Mouse (Mus musculus): ENCODE measurements at regions not wholly inside any gene's neighbourhood (a gene's known extent, or its start where the extent isn't known, plus 50 kb on each side); places are given as distances from the start of the nearest gene placed in this dataset.

DNA sequence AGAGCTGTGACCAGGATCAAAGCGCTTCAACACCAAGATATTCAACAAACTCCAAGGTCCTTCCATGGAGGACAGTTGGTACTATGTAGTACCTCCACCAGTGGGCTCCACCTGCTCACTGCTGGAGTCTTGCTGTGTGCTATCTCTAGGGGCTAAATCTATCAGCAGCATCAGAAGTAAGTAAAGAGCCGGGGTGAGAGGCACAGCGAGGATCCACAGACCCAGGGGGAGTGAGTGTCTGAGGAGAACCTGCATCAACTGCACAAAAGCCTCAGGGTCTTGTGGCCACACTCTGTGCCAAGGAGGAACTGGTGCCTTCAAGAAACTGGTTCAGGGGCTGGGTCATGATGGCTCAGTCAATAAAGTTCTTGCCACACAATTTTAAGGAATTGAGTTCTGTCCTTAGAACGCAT is 56.6 kb upstream of the Slc45a1 start:
- WGBS: 80% methylated on average over 4 of the region's 4 CpGs

DNA sequence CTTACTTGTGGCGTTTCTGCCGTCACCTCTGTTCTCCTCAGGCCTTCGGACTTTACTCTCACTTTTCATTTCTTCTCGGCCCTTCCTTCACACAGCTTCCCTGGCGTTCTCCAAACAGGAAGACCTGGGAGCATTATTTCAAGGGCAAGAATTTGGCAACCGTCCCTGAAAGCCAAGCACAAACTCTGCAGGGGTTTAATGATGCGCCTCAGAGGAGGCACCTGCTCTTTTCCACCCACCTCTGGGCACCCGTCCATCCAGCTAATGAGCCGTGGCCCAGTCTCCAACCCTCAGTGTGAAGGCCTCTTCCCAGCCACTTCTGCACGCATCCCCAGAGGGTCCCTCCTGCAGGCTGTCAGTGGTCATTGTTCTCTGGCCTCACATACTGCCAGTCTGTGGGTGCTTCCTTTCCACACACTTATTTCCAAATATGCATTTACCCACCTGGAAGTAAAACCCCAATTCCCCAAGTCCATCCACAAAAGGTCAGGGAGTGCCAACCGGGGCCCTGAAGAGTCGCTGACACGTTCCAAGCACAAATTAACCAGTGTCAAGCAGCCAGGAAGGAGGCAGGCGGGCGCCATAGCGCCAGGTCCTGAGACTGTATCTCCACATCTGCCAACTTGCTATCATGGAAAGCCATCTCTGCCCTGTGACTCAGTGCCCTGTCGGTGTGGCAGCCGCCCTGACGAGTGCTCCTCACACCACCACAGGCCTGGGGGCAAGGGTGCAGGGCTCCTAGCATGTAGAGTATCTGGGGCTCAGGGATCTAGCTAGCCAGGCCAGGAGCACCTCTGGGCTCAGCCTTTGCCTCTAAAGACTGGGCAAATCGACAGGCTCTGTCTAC is 56.0 kb upstream of the Slc45a1 start:
- no peaks in the 10 kb centered on the region for H3K4me1 ChIP-seq (replicated peaks; ENCODE audit: control insufficient read depth, insufficient read depth, low read length)
- no peak overlapping the region for H3K27ac ChIP-seq (ENCODE audit: control insufficient read depth, insufficient read depth, low read length)
- no peaks in the 10 kb centered on the region for H3K36me3 ChIP-seq (ENCODE audit: control insufficient read depth, insufficient read depth, low read length)
- no peak for DNase-seq
- no peak overlapping the region for H3K4me3 ChIP-seq (ENCODE audit: control insufficient read depth, insufficient read depth, low read length)
- H3K27me3 ChIP-seq (ENCODE audit: control insufficient read depth, insufficient read depth, low read length): no peaks in the 10 kb centered on the region
- 86% methylated on average over 20 of the region's 20 CpGs for WGBS
- TF ChIP-seq CTCF (IDR thresholded peaks at IDR 0.05; ENCODE audit: borderline replicate concordance, control insufficient read depth, extremely low read depth, insufficient read depth, low read length, poor library complexity) (no peak), POLR2A (IDR thresholded peaks at IDR 0.05; ENCODE audit: control insufficient read depth, extremely low read depth, insufficient read depth, low read length, poor library complexity) (no peak)

More for the DNA sequence above, 56.6 kb upstream of the Slc45a1 start:
- Histone ChIP-seq H3K4me3 (ENCODE audit: control insufficient read depth, insufficient read depth, low read length) (no peak overlapping the region), H3K4me1 (replicated peaks; ENCODE audit: control insufficient read depth, insufficient read depth, low read length) (no peaks in the 10 kb centered on the region), H3K27me3 (ENCODE audit: control insufficient read depth, insufficient read depth, low read length) (no peaks in the 10 kb centered on the region), H3K27ac (ENCODE audit: control insufficient read depth, insufficient read depth, low read length) (no peak overlapping the region), H3K36me3 (ENCODE audit: control insufficient read depth, insufficient read depth, low read length) (no peaks in the 10 kb centered on the region)
- TF ChIP-seq CTCF (IDR thresholded peaks at IDR 0.05; ENCODE audit: borderline replicate concordance, control insufficient read depth, extremely low read depth, insufficient read depth, low read length, poor library complexity): no peak
- no peak for TF ChIP-seq POLR2A (IDR thresholded peaks at IDR 0.05; ENCODE audit: control insufficient read depth, extremely low read depth, insufficient read depth, low read length, poor library complexity)
- no peak for DNase-seq

DNA sequence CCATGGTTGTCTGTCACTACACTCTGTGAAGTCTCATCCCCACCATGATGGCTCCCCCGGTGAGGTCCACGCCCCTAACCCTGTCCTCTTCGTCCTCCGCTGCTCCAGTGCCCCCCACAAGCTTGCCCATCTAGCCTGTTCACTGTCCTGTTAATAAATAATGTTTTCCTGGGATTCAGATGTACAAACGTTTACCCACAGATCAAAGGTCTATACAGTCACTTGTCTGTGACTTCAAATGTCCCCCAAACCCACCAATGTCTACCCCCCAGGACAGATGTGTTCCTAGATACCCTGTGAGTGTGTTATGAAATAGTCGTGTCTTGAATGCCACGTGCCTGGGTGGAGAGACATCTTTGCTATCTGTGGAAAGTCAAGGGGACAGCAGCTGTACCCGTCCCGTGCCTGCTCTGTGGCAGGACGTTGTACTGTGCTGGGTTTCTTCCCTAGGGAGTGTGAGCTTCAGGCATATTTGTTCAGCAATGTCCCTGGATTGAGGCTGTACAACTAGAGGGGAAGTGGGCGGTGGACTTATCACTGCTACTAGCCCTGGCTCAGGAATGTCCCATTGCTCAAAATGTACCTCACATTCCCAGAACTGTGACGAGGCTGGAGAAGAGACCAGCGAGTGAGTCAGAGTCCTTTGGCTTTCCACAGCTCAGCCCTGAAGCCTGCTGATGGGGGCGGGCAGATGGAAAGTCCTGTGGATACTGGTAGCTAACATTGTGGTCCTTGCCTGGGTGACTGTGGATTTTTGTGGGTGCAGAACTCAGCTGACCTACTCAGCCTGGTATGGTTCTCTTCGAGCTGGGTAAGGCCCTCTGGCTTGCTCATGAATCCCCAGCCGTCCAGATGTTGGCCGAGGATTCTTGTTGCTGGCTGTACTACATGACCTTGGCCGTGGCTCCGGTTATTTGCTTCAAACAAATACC is 55.1 kb upstream of the Slc45a1 start:
- WGBS: 84% methylated on average over 19 of the region's 19 CpGs
- Histone ChIP-seq H3K4me1 (replicated peaks; ENCODE audit: control insufficient read depth, insufficient read depth, low read length) (no peaks in the 10 kb centered on the region), H3K4me3 (ENCODE audit: control insufficient read depth, insufficient read depth, low read length) (no peak overlapping the region), H3K27me3 (ENCODE audit: control insufficient read depth, insufficient read depth, low read length) (no peaks in the 10 kb centered on the region), H3K36me3 (ENCODE audit: control insufficient read depth, insufficient read depth, low read length) (no peaks in the 10 kb centered on the region), H3K27ac (ENCODE audit: control insufficient read depth, insufficient read depth, low read length) (no peak overlapping the region)
- TF ChIP-seq CTCF (IDR thresholded peaks at IDR 0.05; ENCODE audit: borderline replicate concordance, control insufficient read depth, extremely low read depth, insufficient read depth, low read length, poor library complexity) (no peak), POLR2A (IDR thresholded peaks at IDR 0.05; ENCODE audit: control insufficient read depth, extremely low read depth, insufficient read depth, low read length, poor library complexity) (no peak)
- DNase-seq: no peak

DNA sequence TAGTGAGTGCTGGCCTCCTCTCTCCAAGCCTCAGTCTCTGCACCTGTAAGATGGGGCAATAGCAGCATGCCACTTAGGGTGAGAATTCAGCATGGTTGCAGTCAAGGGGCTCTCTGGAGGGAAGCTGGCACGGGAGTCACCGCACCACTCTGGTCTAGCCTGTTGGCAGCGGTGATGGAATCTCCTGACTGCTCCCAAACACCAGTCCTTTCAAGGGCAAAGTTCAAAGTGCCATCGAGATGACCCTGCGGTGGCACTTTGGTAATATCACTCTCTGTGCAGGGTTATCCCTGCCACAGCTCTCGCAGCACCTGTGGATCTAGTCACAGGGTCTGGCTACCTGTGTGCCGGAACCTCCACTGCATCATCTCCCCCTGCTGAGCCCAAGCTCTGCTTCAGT is 54.3 kb upstream of the Slc45a1 start:
- 93% methylated on average over 7 of the region's 7 CpGs for WGBS
- Histone ChIP-seq H3K27me3 (ENCODE audit: control insufficient read depth, insufficient read depth, low read length) (no peaks in the 10 kb centered on the region), H3K4me1 (replicated peaks; ENCODE audit: control insufficient read depth, insufficient read depth, low read length) (no peaks in the 10 kb centered on the region)

DNA sequence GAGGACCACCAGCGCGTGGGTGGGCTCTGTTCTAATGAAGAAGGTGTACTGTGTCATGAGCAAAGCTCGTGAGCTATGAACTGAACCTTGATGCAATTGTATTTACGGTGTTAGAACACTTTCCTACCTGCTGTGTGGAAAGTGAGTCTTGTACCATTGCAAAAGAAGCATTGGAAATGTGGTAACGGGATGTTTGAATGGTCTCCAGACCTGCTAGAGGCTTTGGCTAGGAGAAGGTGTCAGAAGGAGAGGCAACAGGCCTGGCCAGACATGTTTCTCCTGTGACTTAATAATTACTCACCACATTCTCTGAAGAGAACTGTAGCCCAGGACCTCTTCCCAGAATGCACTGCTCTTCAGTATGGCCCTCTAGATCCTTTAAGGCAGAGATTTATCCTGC is 51.3 kb upstream of the Slc45a1 start:
- DNase-seq: no peak
- Histone ChIP-seq H3K36me3 (ENCODE audit: control insufficient read depth, insufficient read depth, low read length) (no peaks in the 10 kb centered on the region), H3K4me1 (replicated peaks; ENCODE audit: control insufficient read depth, insufficient read depth, low read length) (no peaks in the 10 kb centered on the region), H3K4me3 (ENCODE audit: control insufficient read depth, insufficient read depth, low read length) (no peak overlapping the region), H3K27me3 (ENCODE audit: control insufficient read depth, insufficient read depth, low read length) (no peaks in the 10 kb centered on the region), H3K27ac (ENCODE audit: control insufficient read depth, insufficient read depth, low read length) (no peak overlapping the region)
- no peak for TF ChIP-seq POLR2A (IDR thresholded peaks at IDR 0.05; ENCODE audit: control insufficient read depth, extremely low read depth, insufficient read depth, low read length, poor library complexity)
- no peak for TF ChIP-seq CTCF (IDR thresholded peaks at IDR 0.05; ENCODE audit: borderline replicate concordance, control insufficient read depth, extremely low read depth, insufficient read depth, low read length, poor library complexity)
- WGBS: 92% methylated on average over 5 of the region's 5 CpGs

More for the DNA sequence above, 54.3 kb upstream of the Slc45a1 start:
- Histone ChIP-seq H3K27ac (ENCODE audit: control insufficient read depth, insufficient read depth, low read length) (no peak overlapping the region), H3K4me3 (ENCODE audit: control insufficient read depth, insufficient read depth, low read length) (no peak overlapping the region), H3K36me3 (ENCODE audit: control insufficient read depth, insufficient read depth, low read length) (no peaks in the 10 kb centered on the region)
- TF ChIP-seq CTCF (IDR thresholded peaks at IDR 0.05; ENCODE audit: borderline replicate concordance, control insufficient read depth, extremely low read depth, insufficient read depth, low read length, poor library complexity) (no peak), POLR2A (IDR thresholded peaks at IDR 0.05; ENCODE audit: control insufficient read depth, extremely low read depth, insufficient read depth, low read length, poor library complexity) (no peak)
- no peak for DNase-seq
